ENCODE assay signal across 8 mouse cellular contexts in genomic region chr14:60251281-60252003, GRCm38 (mm10). TPM values are rescaled to one million over a fixed set of nuclear protein-coding genes. Genes with fewer than 3 reads are reported as not detected.
DNase-seq lines count a peak whose midpoint lies in the region; ATAC-seq and TF ChIP-seq lines count a peak whose summit lies in the region.

Gene Nupl1, minus strand, starts transcription at chr14:60251431.
Gene Gm49336, minus strand, starts transcription at chr14:60251507.

- 0 out of 2 replicates have a peak, but pooled peaks have one; percentile 26 for TF ChIP-seq CTCF in liver, embryonic 14.5 days (IDR thresholded peaks at IDR 0.05; ENCODE audit: low read depth)
- peak; percentile 24; the same call in 1 of the 2 replicates for TF ChIP-seq CTCF in stomach, postnatal 0 days (IDR thresholded peaks at IDR 0.05; ENCODE audit: low read depth)

- peaks cover 30% of the 10 kb centered on the region for H3K4me1 ChIP-seq in forebrain, embryonic 10.5 days
- peaks cover 21% of the 10 kb centered on the region for H3K4me1 ChIP-seq in heart, embryonic 15.5 days (replicated peaks)
- peaks cover 15 to 21% of the 10 kb centered on the region in 2 experiments for H3K4me1 ChIP-seq in liver, embryonic 14.5 days (replicated peaks; ENCODE audit: control insufficient read depth in 2 of 2, insufficient read depth in 2 of 2, low read length in 1 of 2)
- peaks cover 11% of the 10 kb centered on the region for H3K4me1 ChIP-seq in neural tube, embryonic 11.5 days (ENCODE audit: control insufficient read depth, insufficient read depth, low read length)
- no peaks in the 10 kb centered on the region for H3K4me1 ChIP-seq in stomach, postnatal 0 days (replicated peaks; ENCODE audit: control insufficient read depth, insufficient read depth)

- peak within 1 kb of the TSS; percentile 93 for H3K4me2 ChIP-seq in heart, embryonic 15.5 days
- H3K4me2 ChIP-seq in liver, embryonic 14.5 days (ENCODE audit: low read depth), result peak within 1 kb of the TSS; percentile 86
- H3K4me2 ChIP-seq in neural tube, embryonic 11.5 days (ENCODE audit: low read depth), result peak within 1 kb of the TSS; percentile 94
- peak within 1 kb of the TSS; percentile 95 for H3K4me2 ChIP-seq in stomach, postnatal 0 days (replicated peaks; ENCODE audit: low read depth)

- WGBS in forebrain, embryonic 10.5 days, result under 1% methylated on average over 62 of the region's 62 CpGs
- under 1% methylated on average over 60 of the region's 62 CpGs for WGBS in heart, embryonic 15.5 days
- WGBS in liver, embryonic 14.5 days (ENCODE audit: insufficient replicate concordance), result under 1% methylated on average over 62 of the region's 62 CpGs
- under 1% methylated on average over 62 of the region's 62 CpGs for WGBS in neural tube, embryonic 11.5 days
- WGBS in stomach, postnatal 0 days, result under 1% methylated on average over 62 of the region's 62 CpGs

- peak within 1 kb of the TSS; percentile 97 for H3K27ac ChIP-seq in forebrain, embryonic 10.5 days
- H3K27ac ChIP-seq in heart, embryonic 15.5 days, result peak within 1 kb of the TSS; percentile 90
- H3K27ac ChIP-seq in liver, embryonic 14.5 days, result peak within 1 kb of the TSS; percentile 79
- H3K27ac ChIP-seq in neural tube, embryonic 11.5 days (ENCODE audit: low read depth, low read length), result peak within 1 kb of the TSS; percentile 89
- peak within 1 kb of the TSS; percentile 94 for H3K27ac ChIP-seq in stomach, postnatal 0 days (replicated peaks)

- H3K27me3 ChIP-seq in forebrain, embryonic 10.5 days (ENCODE audit: poor library complexity, severe bottlenecking), result no peaks in the 10 kb centered on the region
- H3K27me3 ChIP-seq in heart, embryonic 15.5 days, result no peaks in the 10 kb centered on the region
- H3K27me3 ChIP-seq in liver, embryonic 14.5 days (ENCODE audit: control insufficient read depth, insufficient read depth, low read length), result no peaks in the 10 kb centered on the region
- H3K27me3 ChIP-seq in neural tube, embryonic 11.5 days (ENCODE audit: control insufficient read depth, insufficient read depth, low read length), result no peaks in the 10 kb centered on the region
- H3K27me3 ChIP-seq in stomach, postnatal 0 days (ENCODE audit: control insufficient read depth, insufficient read depth, low read length), result no peaks in the 10 kb centered on the region

- H3K9me3 ChIP-seq in forebrain, embryonic 10.5 days, result no peaks in the 10 kb centered on the region
- H3K9me3 ChIP-seq in heart, embryonic 15.5 days (replicated peaks), result no peaks in the 10 kb centered on the region
- no peaks in the 10 kb centered on the region for H3K9me3 ChIP-seq in liver, embryonic 14.5 days (ENCODE audit: control insufficient read depth, low read length)
- H3K9me3 ChIP-seq in neural tube, embryonic 11.5 days (ENCODE audit: control insufficient read depth, low read length), result no peaks in the 10 kb centered on the region
- no peaks in the 10 kb centered on the region for H3K9me3 ChIP-seq in stomach, postnatal 0 days (ENCODE audit: control insufficient read depth, low read length)

- peak within 1 kb of the TSS; percentile 97 for H3K4me3 ChIP-seq in forebrain, embryonic 10.5 days
- H3K4me3 ChIP-seq in heart, embryonic 15.5 days, result peak within 1 kb of the TSS; percentile 96
- peak within 1 kb of the TSS; percentile 76 to 92 for H3K4me3 ChIP-seq in liver, embryonic 14.5 days (ENCODE audit: insufficient read depth in 1 of 2, low read depth in 2 of 2, low read length in 2 of 2)
- peak within 1 kb of the TSS; percentile 81 for H3K4me3 ChIP-seq in neural tube, embryonic 11.5 days (ENCODE audit: low read depth, low read length)
- peak within 1 kb of the TSS; percentile 93 for H3K4me3 ChIP-seq in stomach, postnatal 0 days (ENCODE audit: low read depth, low read length)

- H3K36me3 ChIP-seq in forebrain, embryonic 10.5 days (replicated peaks), result peaks cover 14% of the 10 kb centered on the region
- H3K36me3 ChIP-seq in heart, embryonic 15.5 days, result no peaks in the 10 kb centered on the region
- H3K36me3 ChIP-seq in liver, embryonic 14.5 days (replicated peaks; ENCODE audit: control insufficient read depth, insufficient read depth, low read depth), result no peaks in the 10 kb centered on the region
- no peaks in the 10 kb centered on the region for H3K36me3 ChIP-seq in neural tube, embryonic 11.5 days (ENCODE audit: control insufficient read depth, insufficient read depth, low read length)
- no peaks in the 10 kb centered on the region for H3K36me3 ChIP-seq in stomach, postnatal 0 days (ENCODE audit: control insufficient read depth, insufficient read depth, low read length)

- TF ChIP-seq EP300 in liver, embryonic 14.5 days (IDR thresholded peaks at IDR 0.05; ENCODE audit: low read depth), result peak; percentile 65; the same call in 1 of the 2 replicates
- peak; percentile 99 for TF ChIP-seq EP300 in stomach, postnatal 0 days (optimal IDR thresholded peaks at IDR 0.05)

- peak; percentile 100 for ATAC-seq in heart, embryonic 15.5 days (replicated peaks; ENCODE audit: insufficient number of reproducible peaks, insufficient read depth, low FRiP score, low read depth)
- ATAC-seq in liver, embryonic 14.5 days (ENCODE audit: insufficient read depth), result peak; percentile 100
- peak; percentile 99 for ATAC-seq in neural tube, embryonic 11.5 days (ENCODE audit: insufficient read depth, low FRiP score, low TSS enrichment)
- ATAC-seq in stomach, postnatal 0 days (ENCODE audit: low FRiP score, low TSS enrichment), result peak; percentile 100

- peak; percentile 97 to 98 for DNase-seq in CD8-positive naive resting alpha-beta T cell, adult 2 months (ENCODE audit: low read depth in 2 of 2, low spot score in 2 of 2)
- DNase-seq in c-Kit-positive CD71-negative TER-119-negative erythroid progenitor cells, embryonic 14.5 days (ENCODE audit: low read depth), result peak; percentile 99
- peak; percentile 97 for DNase-seq in forebrain, embryonic 10.5 days (ENCODE audit: extremely low spot score, low spot score)
- DNase-seq in kidney, postnatal 25 days, result peak; percentile 99 to 100
- peak; percentile 98 to 99 (median 98) for DNase-seq in liver, embryonic 14.5 days (ENCODE audit: low read depth in 3 of 3, low spot score in 3 of 3)
- peak; percentile 99 for DNase-seq in neural tube, embryonic 11.5 days (ENCODE audit: low spot score)
- peak; percentile 99 for DNase-seq in stomach, postnatal 0 days (ENCODE audit: low spot score)

- peak within 1 kb of the TSS; percentile 95 for H3K9ac ChIP-seq in heart, embryonic 15.5 days
- H3K9ac ChIP-seq in liver, embryonic 14.5 days (replicated peaks), result peak within 1 kb of the TSS; percentile 98
- peak within 1 kb of the TSS; percentile 88 for H3K9ac ChIP-seq in neural tube, embryonic 11.5 days (ENCODE audit: low read length)
- H3K9ac ChIP-seq in stomach, postnatal 0 days (ENCODE audit: low read length), result peak within 1 kb of the TSS; percentile 96

RNA-seq across cellular contexts. Expression of gene Nupl1, which starts in this region (rescaled TPM):
- 0.05 TPM in 1 of 2 replicates, not detected in the other for polyA plus RNA-seq in forebrain, embryonic 10.5 days (2016; fragmentation: Nextera tagmentation; extraction: Ambion mirVana)
- polyA plus RNA-seq in heart, embryonic 15.5 days (2015; fragmentation: Nextera tagmentation; extraction: Ambion mirVana), result 0.10 TPM in 1 of 2 replicates, not detected in the other
- 0.03 TPM in 1 of 2 replicates, not detected in the other for polyA plus RNA-seq in liver, embryonic 14.5 days (2012; rRNA removed)
- polyA plus RNA-seq in liver, embryonic 14.5 days (2014; fragmentation: Nextera tagmentation; extraction: Ambion mirVana), result not detected in 2 replicates
- not detected in 2 replicates for polyA plus RNA-seq in neural tube, embryonic 11.5 days (2014; fragmentation: Nextera tagmentation; extraction: Ambion mirVana)
- polyA plus RNA-seq in stomach, postnatal 0 days (2015; fragmentation: Nextera tagmentation; extraction: Ambion mirVana), result 0.06 and 0.13 TPM in 2 replicates

RNA-seq across cellular contexts. Expression of gene Gm49336, which starts in this region (rescaled TPM):
- 63.6 and 63.7 TPM in 2 replicates for polyA plus RNA-seq in forebrain, embryonic 10.5 days (2016; fragmentation: Nextera tagmentation; extraction: Ambion mirVana)
- polyA plus RNA-seq in heart, embryonic 15.5 days (2015; fragmentation: Nextera tagmentation; extraction: Ambion mirVana), result 30.2 and 32.1 TPM in 2 replicates
- 15.0 and 20.4 TPM in 2 replicates for polyA plus RNA-seq in liver, embryonic 14.5 days (2012; rRNA removed)
- polyA plus RNA-seq in liver, embryonic 14.5 days (2014; fragmentation: Nextera tagmentation; extraction: Ambion mirVana), result 35.9 and 40.4 TPM in 2 replicates
- polyA plus RNA-seq in neural tube, embryonic 11.5 days (2014; fragmentation: Nextera tagmentation; extraction: Ambion mirVana), result 78.9 and 84.8 TPM in 2 replicates
- polyA plus RNA-seq in stomach, postnatal 0 days (2015; fragmentation: Nextera tagmentation; extraction: Ambion mirVana), result 25.8 and 25.9 TPM in 2 replicates

Comparison
In these comparisons a context has a peak if more than half of its experiments do, and no peak if none do; other contexts are left out.
1. Peak in every context shown above with its lines: DNase-seq, ATAC-seq, H3K4me3 ChIP-seq and H3K27ac ChIP-seq.